Mouse (Mus musculus) liver, embryonic 14.5 days (tissue): Measurements from ENCODE around the gene Gc.

Experiments used
- CTCF ChIP-seq: IDR thresholded peaks from 2 replicates; pipeline ENCODE4 v1.5.1; 2016; ENCODE audit warnings: antibody characterized with exemption, low read depth, control low read depth
- EP300 ChIP-seq: IDR thresholded peaks from 2 replicates; pipeline ENCODE4 v1.6.1; 2016; ENCODE audit warnings: antibody characterized with exemption, low read depth

- TF ChIP-seq CTCF (no peak), EP300 (no peak)
Measured at GRCm38 (mm10) chr5:89457554-89458062, at the start of gene Gc.
